Mouse (Mus musculus) layer of hippocampus, postnatal 36 days (tissue): Measurements from ENCODE around the gene Dlst. TPM values are rescaled to one million over a fixed set of nuclear protein-coding genes. Genes with fewer than 3 reads are reported as not detected.
"Not testable (repeated sequence)": the region's sequence is repeated elsewhere in the genome, so short reads cannot be mapped to it uniquely, and the experiment has no call there.

Source experiments
- DNase-seq, 2 experiments: peaks; one replicate each; pipeline ENCODE4 v3.0.0; 2022
- total RNA-seq, 2 experiments: library from RNA; stranded (reverse); gene quantifications; 2 replicates each; pipeline ENCODE4 v1.2.3; 2021

Gene Dlst
- total RNA-seq, 2 experiments from 2014 or later: 145 to 152 TPM

DNA sequence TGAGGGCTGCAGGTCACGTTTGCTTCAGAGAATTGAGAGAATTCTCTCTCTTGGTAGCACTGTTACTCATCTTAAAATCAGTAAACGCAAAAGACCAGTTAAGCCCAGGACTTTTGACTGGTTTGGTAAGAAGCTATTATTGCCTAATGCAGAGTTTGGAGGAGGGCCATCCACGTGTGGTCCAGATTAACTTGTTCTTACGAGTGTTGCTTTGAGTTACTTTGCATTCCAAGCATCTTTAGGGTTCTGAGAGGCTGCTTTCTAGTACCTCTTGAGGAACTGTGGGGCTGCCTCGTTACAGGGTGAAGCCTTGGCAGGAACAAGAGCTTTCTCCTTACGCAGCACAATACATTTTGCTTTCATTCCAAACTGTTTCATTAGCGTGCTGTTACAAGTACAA, 5.0 kb downstream of the Dlst start:
- DNase-seq: no peak

DNA sequence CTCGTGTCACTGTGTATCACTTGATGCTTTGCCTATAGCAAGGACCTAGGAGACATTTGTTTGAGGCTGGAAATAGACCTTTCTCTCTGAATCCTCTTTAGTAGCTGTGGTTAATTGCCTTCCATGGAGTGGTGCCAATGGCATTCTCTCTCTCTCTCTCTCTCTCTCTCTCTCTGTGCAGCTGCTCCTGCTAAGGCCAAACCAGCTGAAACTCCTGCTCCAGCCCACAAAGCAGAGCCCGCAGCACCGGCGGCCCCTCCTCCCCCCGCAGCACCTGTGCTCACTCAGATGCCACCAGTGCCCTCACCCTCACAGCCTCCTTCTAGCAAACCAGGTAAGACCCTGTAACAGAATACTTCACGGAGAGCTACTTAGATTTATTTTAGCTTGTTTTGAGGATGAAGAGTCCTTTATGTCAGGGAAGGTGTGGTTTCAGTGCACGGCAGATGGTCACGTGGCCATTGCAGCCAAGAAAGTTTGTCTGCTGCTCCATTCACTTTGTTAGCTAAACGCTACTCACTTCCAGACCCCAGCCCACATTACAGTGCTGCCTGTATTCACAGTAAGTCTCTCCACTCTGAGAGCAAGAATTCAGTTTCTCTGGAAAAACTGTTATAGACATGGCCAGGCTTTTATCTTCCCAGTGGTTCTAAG, 11.3 kb downstream of the Dlst start:
- DNase-seq: no peak

DNA sequence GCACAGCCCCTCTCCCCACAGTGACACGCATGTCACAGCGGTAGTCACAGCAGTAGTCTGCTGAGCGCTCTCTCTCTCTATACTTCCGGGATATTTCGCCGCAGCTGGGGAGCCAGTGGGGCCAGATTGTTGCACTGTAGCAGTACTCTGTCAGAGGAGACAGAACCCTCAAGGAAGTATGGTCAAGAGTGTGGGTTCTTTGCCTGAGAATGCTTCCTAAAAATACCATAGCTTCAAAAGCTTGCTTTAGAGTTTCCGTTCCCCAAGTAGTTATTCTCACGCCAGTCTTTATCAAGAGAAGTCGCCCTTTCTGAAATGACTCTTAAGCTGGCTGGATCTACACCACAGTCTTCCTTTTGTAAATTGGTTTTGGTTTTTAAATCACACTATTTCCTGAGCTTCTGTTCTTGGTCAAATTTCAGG, 12.5 kb downstream of the Dlst start:
- no peak for DNase-seq

DNA sequence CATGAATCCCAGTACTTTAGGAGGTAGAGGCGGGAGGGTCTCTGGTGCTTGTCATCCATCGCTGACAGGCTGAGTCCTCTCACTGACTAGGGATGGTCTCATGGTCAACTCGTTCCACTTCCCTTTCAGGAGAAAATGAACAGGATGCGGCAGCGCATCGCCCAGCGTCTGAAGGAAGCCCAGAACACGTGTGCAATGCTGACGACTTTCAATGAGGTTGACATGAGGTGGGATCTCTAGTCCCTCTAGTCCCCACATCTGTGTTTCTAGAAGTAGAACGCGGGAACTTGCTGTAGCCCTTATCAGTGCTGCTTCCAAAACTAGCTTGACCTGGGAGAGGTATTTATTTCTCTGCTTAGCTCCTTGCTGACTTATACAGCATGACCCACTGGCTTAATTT, 13.0 kb downstream of the Dlst start:
- DNase-seq: no peak

DNA sequence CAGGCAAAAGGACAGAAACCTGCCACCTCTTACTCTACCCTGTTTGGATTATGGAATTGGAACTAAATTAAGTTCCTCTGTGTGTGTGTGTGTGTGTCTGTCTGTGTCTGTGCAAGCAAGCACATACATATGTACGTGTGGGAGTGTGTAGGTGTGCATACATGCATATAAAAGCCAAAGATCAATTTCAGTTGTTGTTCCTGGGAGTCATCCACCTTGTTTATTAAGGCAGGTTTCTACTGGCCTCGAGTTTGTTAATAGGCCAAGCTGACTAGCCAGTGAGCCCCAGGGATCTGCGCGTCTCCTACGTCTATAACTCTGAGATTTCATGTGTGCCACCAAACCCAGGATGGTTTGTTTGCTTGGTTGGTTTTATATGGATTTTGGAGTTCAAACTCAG, 14.1 kb downstream of the Dlst start:
- no peak for DNase-seq

DNA sequence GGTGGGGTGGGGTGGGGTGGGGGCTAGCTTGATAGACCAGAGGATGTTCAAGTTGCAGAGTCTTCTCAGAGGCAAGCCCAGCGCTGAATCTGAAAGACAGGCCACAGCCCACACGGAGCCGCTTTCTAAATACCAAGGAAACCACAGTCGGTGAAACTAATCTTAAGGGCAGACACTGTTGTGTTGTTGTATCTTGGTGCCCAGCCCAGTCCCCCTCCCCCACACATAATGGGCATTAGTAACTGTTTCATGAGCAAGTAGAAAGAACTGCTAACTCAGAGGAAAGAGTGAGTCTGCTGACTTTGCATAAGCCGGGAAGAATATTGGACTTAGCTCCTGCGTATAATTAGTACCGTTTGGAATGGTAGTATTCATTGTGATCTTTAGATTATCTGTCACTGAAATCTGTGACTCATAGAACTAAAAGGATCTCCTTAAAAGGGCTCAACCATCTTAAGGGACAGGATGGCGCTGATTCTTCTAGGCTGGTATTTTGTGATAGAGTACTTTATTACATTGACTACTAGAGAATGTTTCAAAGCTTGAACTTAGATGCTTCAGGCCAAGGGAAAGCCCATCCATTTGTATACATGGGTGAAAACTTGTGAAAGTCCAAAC, 16.5 kb downstream of the Dlst start:
- DNase-seq: no peak

DNA sequence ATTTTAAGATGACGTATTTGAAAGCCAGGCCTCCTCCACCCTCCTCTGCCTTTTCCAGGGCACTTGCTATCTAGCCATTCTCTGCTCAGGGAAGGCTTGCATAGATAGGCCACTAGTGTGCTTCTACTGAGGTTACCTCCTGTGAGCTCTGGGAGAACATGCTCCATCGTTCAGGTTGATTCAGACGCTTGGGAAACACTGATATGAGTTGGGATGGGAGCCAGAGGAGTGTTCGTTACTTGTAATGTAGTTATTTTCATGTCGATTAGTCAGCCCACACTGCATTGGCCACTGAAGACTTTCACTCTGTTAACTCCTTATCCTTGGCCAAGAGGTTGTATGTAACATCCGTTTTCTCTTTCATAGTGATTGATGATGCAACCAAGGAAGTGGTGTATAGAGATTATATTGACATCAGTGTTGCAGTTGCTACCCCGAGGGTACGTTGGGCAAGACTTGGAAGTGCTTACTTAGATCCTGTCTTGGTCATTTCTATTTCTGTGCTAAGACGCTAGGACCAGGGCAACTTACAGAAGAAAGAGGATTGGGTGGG, 18.9 kb downstream of the Dlst start:
- no peak for DNase-seq

DNA sequence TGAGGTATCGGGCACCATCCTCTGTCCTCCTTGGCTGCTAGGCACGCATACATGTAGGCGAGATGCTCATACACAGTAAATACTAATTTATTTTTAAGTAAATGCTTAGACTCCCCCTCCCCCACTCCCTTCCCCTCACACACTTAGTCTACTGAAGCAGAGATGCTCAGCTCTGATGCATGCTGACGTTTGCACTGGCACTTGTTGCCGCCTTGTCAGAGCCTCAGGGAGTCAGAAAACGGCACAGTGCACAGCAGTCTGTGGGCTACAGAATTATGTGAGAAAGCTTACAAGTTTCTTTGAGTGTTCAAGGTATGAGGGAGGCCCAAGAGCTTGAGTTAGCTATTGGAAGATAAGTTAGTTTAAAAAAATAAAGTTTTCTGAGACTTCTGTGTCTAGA, 20.7 kb downstream of the Dlst start:
- no peak for DNase-seq

DNA sequence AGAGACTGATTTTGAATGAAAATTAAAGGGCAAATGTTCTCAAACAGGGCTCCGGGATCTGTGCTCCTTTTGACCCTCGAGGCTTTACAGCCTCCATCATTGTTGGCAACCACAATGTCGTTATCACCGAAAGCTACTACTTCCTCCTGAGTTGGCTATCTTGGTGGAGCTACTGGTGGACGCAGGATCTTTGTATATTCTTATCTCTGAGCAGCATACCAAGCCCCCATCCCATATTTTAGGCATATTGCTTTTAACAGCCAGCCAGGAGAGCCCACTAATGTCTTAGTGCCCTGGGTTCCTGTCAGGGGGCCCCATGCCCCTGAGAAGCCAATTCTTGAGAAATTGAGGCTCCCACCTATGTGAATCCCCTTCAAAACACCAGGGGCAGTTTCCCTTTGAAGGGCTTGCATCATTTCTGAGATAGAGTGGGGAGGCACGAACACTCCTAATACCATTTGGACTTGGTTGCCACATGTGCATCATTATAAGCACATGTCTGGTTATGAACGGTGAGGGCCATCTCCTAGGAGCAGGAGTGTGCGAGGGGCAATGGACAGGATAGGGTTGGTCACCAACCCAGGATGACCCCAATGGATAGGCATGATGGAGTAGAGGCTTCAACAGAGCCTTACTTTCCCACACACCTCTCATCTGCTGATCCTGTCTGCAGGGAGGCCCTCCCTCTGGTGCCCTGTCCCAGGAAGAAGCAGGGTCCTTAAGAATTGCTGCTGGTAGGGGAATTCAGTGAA, 23.6 kb downstream of the Dlst start:
- DNase-seq: no peak

DNA sequence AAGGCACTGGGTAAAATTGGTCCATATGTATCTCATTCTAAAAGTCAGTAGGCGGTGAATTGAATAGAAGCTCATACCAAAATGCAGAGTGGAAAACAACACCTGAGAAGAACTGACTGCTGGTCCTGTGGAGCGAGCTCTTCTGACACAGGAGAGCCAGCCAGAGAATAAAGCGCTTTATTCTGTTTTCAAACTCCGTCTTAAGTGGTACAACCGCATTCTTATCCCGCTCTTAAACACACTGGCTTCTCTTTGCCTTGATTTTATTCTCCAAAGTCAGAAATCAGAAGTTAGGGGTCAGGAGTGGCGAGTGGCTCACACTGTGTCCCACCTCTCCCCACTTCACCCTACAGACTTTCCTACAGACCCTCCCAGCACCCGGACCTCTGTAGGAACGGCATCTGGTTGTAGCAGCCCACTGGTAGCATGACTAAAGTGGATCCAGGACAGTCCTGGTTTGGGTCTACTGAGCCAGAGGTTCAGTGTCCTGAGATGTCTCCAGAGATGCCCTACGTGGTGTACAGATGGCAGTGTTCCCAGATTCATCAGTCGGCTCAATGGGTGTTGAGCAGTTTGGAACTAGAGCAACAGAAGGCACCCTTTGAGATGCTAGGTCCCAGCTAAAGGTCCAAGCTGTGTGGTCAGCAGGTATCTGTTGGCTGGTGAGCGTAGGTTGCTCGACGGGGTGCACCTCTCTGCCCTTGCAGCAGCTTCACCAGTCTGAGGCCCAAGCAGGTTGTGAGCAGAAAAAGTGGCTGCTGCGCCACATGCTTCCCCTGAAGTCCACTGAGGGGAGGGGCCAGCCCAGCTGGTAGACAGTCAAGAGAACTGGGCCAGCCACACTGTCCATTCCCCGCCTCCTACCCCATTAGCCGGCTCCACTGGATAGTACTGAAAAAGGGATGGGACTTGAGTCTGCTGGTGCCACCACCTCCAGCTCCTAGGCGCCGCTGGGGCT, 25.2 kb downstream of the Dlst start:
- no peak for DNase-seq

DNA sequence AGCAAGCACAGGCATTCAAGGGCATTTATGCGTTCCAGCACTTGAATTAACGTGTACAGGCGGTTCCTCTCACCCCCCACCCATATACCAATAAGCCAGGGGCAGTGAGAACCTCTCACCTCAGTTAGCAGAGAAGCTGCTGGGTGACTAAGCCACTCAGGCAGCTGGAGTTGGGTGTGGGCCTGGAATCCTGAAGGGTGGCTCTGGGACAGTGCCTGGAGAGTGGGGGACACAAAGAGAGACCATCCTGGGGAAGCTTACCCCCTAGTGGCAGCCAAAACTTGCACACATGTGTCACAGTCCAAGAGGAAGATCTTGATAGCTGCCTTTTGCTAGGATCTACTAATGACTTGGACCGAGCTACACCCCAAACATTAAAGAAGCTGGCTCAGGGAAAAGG, 26.0 kb downstream of the Dlst start:
- no peak for DNase-seq

DNA sequence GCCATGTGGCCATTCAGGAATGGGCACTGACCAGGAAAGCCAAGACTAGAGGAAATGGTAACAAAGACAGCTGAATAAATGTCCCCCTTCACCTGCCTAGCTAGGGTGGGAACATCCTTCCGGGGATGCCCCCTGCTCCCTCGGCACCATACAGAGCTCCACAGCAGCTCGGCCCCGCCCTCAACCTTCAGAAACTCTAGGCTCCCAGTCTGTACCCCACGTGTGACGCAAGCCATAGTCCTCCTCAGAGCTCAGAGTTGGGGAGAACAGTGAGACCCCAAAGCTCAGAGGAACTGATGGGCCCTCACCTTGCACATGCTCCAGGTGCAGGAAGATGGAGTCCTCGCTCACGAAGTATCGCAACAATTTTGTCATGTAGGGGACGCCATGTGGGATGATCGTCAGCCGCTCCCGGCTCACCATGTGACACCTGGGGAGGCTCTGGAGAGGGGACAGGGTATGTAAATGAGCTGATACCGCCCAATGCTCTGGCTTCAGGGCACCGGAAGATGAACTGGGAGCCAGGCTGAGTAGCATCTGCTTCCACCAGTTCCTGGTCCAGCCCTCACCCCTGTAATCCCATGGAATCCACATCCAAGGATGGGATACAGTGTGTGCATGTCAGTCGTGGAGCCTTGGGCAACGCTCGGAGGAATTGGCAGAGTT, 29.5 kb downstream of the Dlst start:
- no peak for DNase-seq

DNA sequence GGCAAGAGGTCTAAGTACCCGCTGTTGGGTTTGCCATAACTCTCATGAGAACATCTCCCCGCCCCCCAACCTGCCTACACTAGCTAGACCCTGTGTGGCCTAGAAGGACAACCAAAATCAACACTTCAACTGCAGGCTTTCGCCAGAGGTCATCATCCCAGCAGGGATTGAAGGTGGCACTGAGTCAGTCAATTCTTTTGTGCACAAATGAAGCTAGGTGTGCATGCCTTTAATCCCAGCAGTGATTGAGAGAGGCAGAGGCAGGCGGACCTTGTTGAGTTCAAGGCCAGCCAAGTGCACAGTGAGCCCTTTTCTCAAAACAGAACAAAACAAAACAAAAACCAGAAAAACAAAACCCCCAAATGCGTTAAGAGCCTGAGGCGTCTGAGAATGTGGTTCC, 30.5 kb downstream of the Dlst start:
- DNase-seq: no peak

DNA sequence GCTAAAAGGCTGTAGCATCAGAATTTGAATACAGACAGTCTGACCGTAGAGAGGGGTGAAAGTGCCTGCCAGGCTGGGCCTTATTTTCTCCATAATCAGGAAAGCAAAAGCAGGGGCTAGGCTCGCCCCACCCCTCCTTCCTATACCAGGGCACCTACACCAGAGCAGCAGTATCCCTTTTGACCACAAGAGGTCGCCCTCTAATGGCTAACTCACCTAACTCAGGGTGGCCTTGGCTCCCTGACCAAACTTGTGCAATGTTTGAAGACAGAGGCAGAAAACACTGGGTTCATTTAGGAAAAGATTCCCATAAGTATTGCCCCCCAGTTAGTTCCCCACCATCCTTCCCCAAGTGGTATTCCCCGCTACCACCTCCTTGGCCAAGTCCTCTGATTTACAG, 32.2 kb downstream of the Dlst start:
- peak; percentile 70 to 78 for DNase-seq

DNA sequence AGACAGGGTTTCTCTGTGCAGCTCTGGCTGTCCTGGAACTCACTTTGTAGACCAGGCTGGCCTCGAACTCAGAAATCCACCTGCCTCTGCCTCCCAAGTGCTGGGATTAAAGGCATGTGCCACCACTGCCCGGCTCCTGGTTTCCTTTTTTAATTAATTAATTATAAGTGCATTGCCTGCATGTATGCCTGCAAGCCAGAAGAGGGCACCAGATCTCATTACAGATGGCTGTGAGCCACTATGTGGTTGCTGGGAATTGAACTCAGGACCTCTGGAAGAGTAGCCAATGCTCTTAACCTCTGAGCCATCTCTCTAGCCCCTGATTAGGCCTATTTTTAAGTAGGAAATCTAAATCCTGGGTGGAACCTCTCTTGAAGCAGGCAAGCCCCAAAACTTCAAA, 33.6 kb downstream of the Dlst start:
- DNase-seq: not testable (repeated sequence)

DNA sequence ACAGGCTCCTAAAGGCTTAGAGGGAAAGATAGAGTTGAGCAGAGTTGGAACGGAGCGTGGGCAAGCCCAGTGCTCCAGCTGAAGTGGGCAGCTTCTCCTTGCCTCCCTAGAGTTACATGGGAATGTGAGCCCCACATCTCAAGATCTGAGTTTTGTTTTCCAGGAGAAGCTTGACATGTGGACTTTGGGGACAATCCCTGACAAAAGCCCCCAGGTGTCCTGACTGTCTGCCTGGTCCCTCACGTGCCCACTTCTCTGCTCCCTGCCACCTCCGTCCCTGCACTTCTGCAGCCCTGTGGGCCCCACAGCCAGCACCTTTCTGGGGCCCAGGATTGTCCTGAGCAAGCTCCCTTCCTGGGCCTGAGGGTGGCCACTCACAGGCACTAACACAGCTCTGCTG, 34.2 kb downstream of the Dlst start:
- no peak for DNase-seq

DNA sequence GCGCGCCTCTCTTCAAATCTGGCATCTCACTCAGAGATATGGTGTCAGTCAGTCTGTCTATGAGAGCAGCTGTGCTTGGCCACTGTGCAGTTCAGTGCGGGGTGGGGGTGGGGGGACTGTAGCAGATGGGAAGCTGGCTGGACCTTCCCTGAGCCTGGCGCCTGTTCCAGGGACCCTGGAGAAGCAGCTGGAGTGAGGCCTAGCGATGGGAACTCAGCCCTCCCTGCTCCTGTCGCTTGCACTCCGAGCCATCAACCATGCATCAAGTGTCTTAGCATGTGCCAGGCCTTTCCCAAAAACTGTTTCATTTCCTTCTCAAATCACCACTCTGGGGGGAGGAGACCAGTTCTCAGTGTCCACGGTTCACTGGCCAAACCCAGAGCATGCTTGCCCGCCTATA, 35.0 kb downstream of the Dlst start:
- DNase-seq: no peak

DNA sequence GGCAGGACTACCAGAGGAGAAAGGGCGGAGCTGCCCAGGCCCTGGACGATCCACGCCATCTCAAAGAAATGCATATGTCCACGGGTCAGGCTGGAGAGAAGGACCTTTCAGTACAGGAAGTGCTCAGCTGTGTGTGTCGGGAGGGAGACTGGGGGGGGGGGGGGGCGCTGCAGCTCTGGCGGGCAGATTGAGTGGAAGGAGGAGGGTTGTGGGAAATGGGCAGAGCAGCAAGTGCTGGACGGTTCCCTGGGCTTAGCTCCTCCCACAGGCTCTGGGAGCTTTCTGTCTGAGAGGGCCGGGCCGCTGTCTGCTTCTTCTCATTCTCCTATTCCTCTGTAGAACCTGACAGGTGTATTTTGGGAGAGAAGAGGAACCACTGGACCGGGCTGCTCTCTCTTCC, 35.7 kb downstream of the Dlst start:
- no peak for DNase-seq

DNA sequence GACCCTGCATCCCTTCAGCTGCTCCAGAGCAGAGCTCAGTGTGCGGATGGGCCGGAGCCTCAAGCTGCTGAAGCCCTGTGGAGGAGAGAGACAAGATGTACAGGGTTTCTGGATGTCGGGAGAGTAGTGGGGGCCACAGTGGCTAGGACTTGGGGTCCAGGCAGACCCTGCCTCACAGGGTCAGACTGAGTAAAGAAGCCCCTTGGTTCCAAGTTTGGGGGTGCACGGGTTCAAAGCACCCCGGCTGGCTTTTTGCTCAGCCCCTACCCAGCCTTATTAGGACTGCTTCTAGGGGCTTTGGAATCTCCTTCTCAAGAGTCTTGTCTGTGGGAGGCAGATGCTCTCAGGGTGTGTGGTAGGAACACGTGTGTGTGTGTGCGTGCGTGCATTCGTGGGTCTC, 36.2 kb downstream of the Dlst start:
- DNase-seq: no peak

DNA sequence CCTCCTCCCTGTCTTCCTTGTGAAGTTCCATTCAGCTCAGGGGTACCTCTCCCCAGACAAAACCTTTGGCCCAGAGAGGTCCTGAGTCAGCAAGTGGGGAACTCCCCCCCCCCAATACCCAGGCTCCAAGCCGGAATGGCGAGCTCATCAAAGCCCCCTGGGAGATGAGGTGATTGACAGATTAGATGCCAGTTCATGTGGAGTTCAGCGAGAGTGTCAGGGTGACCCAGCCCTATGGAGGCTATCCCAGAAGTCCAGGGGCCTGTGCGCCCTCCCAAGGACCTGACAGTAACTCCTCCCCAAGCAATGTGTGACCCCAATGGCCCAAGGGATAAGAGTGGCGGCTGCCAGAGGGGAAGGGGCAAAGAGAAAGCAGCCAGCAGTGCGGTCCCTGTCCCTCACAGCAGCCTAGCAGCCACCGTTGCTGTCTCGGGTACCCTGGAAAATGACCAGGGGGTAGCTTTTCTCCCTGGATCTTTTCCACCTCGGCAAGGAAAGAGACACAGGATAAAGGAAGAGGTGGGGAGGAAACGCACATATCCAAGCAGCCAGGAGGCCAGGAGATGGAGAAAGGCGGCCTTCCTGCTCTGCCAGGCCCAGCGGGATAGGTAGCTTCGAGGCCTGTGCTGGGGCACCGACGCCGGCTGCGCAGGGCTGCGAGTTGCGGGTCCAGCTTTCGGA, 39.8 kb downstream of the Dlst start:
- no peak for DNase-seq
